8 mouse cellular contexts compared by ENCODE assay signal in genomic region chr7:139978278-139978892, GRCm38 (mm10). TPM values are rescaled to one million over a fixed set of nuclear protein-coding genes. Genes with fewer than 3 reads are reported as not detected.
DNase-seq lines count a peak whose midpoint lies in the region; ATAC-seq and TF ChIP-seq lines count a peak whose summit lies in the region.

TSS of gene 6430531B16Rik (minus strand) at chr7:139978755.

- no peaks in the 10 kb centered on the region for H3K9me3 ChIP-seq in hindbrain, embryonic 16.5 days (ENCODE audit: control insufficient read depth, low read length)

- 3% methylated on average over 32 of the region's 32 CpGs for WGBS in hindbrain, embryonic 16.5 days

- peak; percentile 98 for ATAC-seq in hindbrain, embryonic 16.5 days

- intact Hi-C loops in gastrocnemius, adult 2 months (cut with DNase I): loop anchor here (10.0 kb wide), 1 partner anchor 166 kb away; no protein-coding TSS in a partner anchor

- H3K4me3 ChIP-seq in cortical plate, adult 2 months (ENCODE audit: insufficient read depth, low read length): peak within 1 kb of the TSS; percentile 23
- peak within 1 kb of the TSS; percentile 74 for H3K4me3 ChIP-seq in gastrocnemius, adult 2 months
- H3K4me3 ChIP-seq in hindbrain, embryonic 16.5 days (ENCODE audit: low read length): peak within 1 kb of the TSS; percentile 62

- TF ChIP-seq CTCF in cortical plate, adult 2 months (IDR thresholded peaks at IDR 0.05; ENCODE audit: extremely low read depth, insufficient read depth, low read length): no peak
- TF ChIP-seq CTCF in gastrocnemius, adult 2 months (IDR thresholded peaks at IDR 0.05): no peak

- peak within 1 kb of the TSS; percentile 76 for H3K9ac ChIP-seq in hindbrain, embryonic 16.5 days (ENCODE audit: low read depth, low read length)

- no peaks in the 10 kb centered on the region for H3K4me1 ChIP-seq in cortical plate, adult 2 months (ENCODE audit: control insufficient read depth, insufficient read depth, low read length)
- peaks cover 11% of the 10 kb centered on the region for H3K4me1 ChIP-seq in hindbrain, embryonic 16.5 days (ENCODE audit: control insufficient read depth, insufficient read depth, low read depth, low read length)

- TF ChIP-seq POLR2A in cortical plate, adult 2 months (IDR thresholded peaks at IDR 0.05; ENCODE audit: extremely low read depth, insufficient read depth, low read length): peak; percentile 85; the same call in 1 of the 2 replicates

- peak within 1 kb of the TSS; percentile 92 for H3K4me2 ChIP-seq in hindbrain, embryonic 16.5 days (ENCODE audit: low read length)

- peak within 1 kb of the TSS; percentile 1; the same call in 1 of the 2 replicates for H3K27ac ChIP-seq in cortical plate, adult 2 months (ENCODE audit: insufficient read depth, low read length)
- peak within 1 kb of the TSS; percentile 53 for H3K27ac ChIP-seq in gastrocnemius, adult 2 months
- peak within 1 kb of the TSS; percentile 48 for H3K27ac ChIP-seq in hindbrain, embryonic 16.5 days (ENCODE audit: low read depth, low read length)

- DNase-seq in ZHBTc4 (ENCODE audit: low read depth, low spot score): peak; percentile 91
- peak; percentile 87 for DNase-seq in gastrocnemius, adult 2 months
- peak; percentile 89 to 91 for DNase-seq in layer of hippocampus, postnatal 36 days
- DNase-seq in lung, postnatal 14 days: peak; percentile 75
- peak; percentile 60 for DNase-seq in retina, adult 2 months (ENCODE audit: low read depth, low spot score)
- DNase-seq in thymus, postnatal 14 days: peak; percentile 83

- no peaks in the 10 kb centered on the region for H3K27me3 ChIP-seq in hindbrain, embryonic 16.5 days (replicated peaks; ENCODE audit: control insufficient read depth, insufficient read depth, low read length)

- H3K36me3 ChIP-seq in hindbrain, embryonic 16.5 days (ENCODE audit: control insufficient read depth, insufficient read depth, low read length): no peaks in the 10 kb centered on the region

RNA-seq across cellular contexts. Expression of gene 6430531B16Rik, which starts in this region (rescaled TPM):
- 1.3 and 1.8 TPM in 2 replicates for polyA plus RNA-seq in cortical plate, adult 2 months (2012; rRNA removed)
- total RNA-seq in gastrocnemius, adult 2 months (2021): not detected
- 1.1 and 1.2 TPM in 2 replicates for polyA plus RNA-seq in hindbrain, embryonic 16.5 days (2015; fragmentation: Nextera tagmentation; extraction: Ambion mirVana)
- under 1 TPM; 0.72 to 0.78 TPM for total RNA-seq in layer of hippocampus, postnatal 36 days (2021)

Comparison
In these comparisons a context has a peak if more than half of its experiments do, and no peak if none do; other contexts are left out.
1. Peak in every context shown above with its lines: DNase-seq, ATAC-seq, H3K4me3 ChIP-seq and H3K27ac ChIP-seq.
2. Peak in DNase-seq, H3K4me3 ChIP-seq and H3K27ac ChIP-seq in gastrocnemius, adult 2 months; RNA of the gene not detected or under 1 TPM.
3. Peak in DNase-seq in layer of hippocampus, postnatal 36 days; RNA of the gene not detected or under 1 TPM.
4. H3K27ac ChIP-seq: peak in every context shown above with its lines; median percentile 53 in gastrocnemius, adult 2 months; 48 in hindbrain, embryonic 16.5 days; 1 in cortical plate, adult 2 months.
5. H3K4me3 ChIP-seq: peak in every context shown above with its lines; median percentile 74 in gastrocnemius, adult 2 months; 62 in hindbrain, embryonic 16.5 days; 23 in cortical plate, adult 2 months.